Comparison of ENCODE assay signal across 8 mouse cellular contexts in genomic region chr3:138743061-138743671, GRCm38 (mm10). TPM values are rescaled to one million over a fixed set of nuclear protein-coding genes. Genes with fewer than 3 reads are reported as not detected.
DNase-seq lines count a peak whose midpoint lies in the region; ATAC-seq and TF ChIP-seq lines count a peak whose summit lies in the region.

No protein-coding gene starts in this region.

- no peaks in the 10 kb centered on the region for H3K9me3 ChIP-seq in forebrain, embryonic 10.5 days
- H3K9me3 ChIP-seq in heart, postnatal 0 days (replicated peaks; ENCODE audit: control insufficient read depth, low read length), result no peaks in the 10 kb centered on the region
- no peaks in the 10 kb centered on the region for H3K9me3 ChIP-seq in neural tube, embryonic 15.5 days (replicated peaks)

- peak; percentile 38 for ATAC-seq in heart, postnatal 0 days (ENCODE audit: insufficient read depth, low read depth)
- peak; percentile 83 for ATAC-seq in neural tube, embryonic 15.5 days (ENCODE audit: low FRiP score)

- peak overlapping the region; percentile 66 for H3K9ac ChIP-seq in heart, postnatal 0 days (replicated peaks; ENCODE audit: low read depth, low read length)
- H3K9ac ChIP-seq in neural tube, embryonic 15.5 days (replicated peaks), result peak overlapping the region; percentile 91

- peak overlapping the region; percentile 94 for H3K27ac ChIP-seq in forebrain, embryonic 10.5 days
- no peak overlapping the region for H3K27ac ChIP-seq in heart, postnatal 0 days (ENCODE audit: low read depth)
- H3K27ac ChIP-seq in neural tube, embryonic 15.5 days (replicated peaks), result peak overlapping the region; percentile 95

- no peak for TF ChIP-seq EP300 in heart, postnatal 0 days (IDR thresholded peaks at IDR 0.05; ENCODE audit: low read depth)

- under 1% methylated on average over 33 of the region's 33 CpGs for WGBS in forebrain, embryonic 10.5 days
- under 1% methylated on average over 33 of the region's 33 CpGs for WGBS in heart, postnatal 0 days
- under 1% methylated on average over 33 of the region's 33 CpGs for WGBS in lung, adult 2 months
- WGBS in neural tube, embryonic 15.5 days, result under 1% methylated on average over 33 of the region's 33 CpGs

- H3K4me1 ChIP-seq in forebrain, embryonic 10.5 days, result peaks cover 32% of the 10 kb centered on the region
- 0 out of 2 replicates have a peak, but pooled peaks cover 6% of the 10 kb centered on the region for H3K4me1 ChIP-seq in heart, postnatal 0 days (ENCODE audit: control insufficient read depth, insufficient read depth)
- 0 out of 2 replicates have a peak, but pooled peaks cover 2% of the 10 kb centered on the region for H3K4me1 ChIP-seq in lung, adult 2 months (ENCODE audit: control insufficient read depth, insufficient read depth, low read length)
- H3K4me1 ChIP-seq in neural tube, embryonic 15.5 days, result peaks cover 43% of the 10 kb centered on the region

- H3K27me3 ChIP-seq in forebrain, embryonic 10.5 days (ENCODE audit: poor library complexity, severe bottlenecking), result peaks cover 18% of the 10 kb centered on the region
- 0 out of 2 replicates have a peak, but pooled peaks cover 7% of the 10 kb centered on the region for H3K27me3 ChIP-seq in heart, postnatal 0 days (ENCODE audit: control insufficient read depth, insufficient read depth, low read length)
- no peaks in the 10 kb centered on the region for H3K27me3 ChIP-seq in neural tube, embryonic 15.5 days (replicated peaks)

- H3K36me3 ChIP-seq in forebrain, embryonic 10.5 days (replicated peaks), result no peaks in the 10 kb centered on the region
- no peaks in the 10 kb centered on the region for H3K36me3 ChIP-seq in heart, postnatal 0 days (replicated peaks; ENCODE audit: control insufficient read depth, insufficient read depth, low read length)
- H3K36me3 ChIP-seq in neural tube, embryonic 15.5 days, result no peaks in the 10 kb centered on the region

- TF ChIP-seq POLR2A in lung, adult 2 months (IDR thresholded peaks at IDR 0.05; ENCODE audit: borderline replicate concordance, extremely low read depth, low read depth, low read length), result 0 out of 2 replicates have a peak, but pooled peaks have one; percentile 16

- H3K4me3 ChIP-seq in forebrain, embryonic 10.5 days, result peak overlapping the region; percentile 83
- H3K4me3 ChIP-seq in heart, postnatal 0 days (ENCODE audit: low read depth, low read length), result peak overlapping the region; percentile 80
- H3K4me3 ChIP-seq in lung, adult 2 months (replicated peaks; ENCODE audit: extremely low read depth, low read depth, low read length), result peak overlapping the region; percentile 56
- peak overlapping the region; percentile 96 for H3K4me3 ChIP-seq in neural tube, embryonic 15.5 days (replicated peaks)

- TF ChIP-seq CTCF in heart, postnatal 0 days (IDR thresholded peaks at IDR 0.05; ENCODE audit: low read depth), result no peak
- no peak for TF ChIP-seq CTCF in lung, adult 2 months (IDR thresholded peaks at IDR 0.05; ENCODE audit: insufficient read depth, low read length)

- H3K4me2 ChIP-seq in heart, postnatal 0 days (ENCODE audit: low read depth, low read length), result peak overlapping the region; percentile 99
- peak overlapping the region; percentile 83 for H3K4me2 ChIP-seq in neural tube, embryonic 15.5 days

- DNase-seq in CD8-positive naive resting alpha-beta T cell, adult 2 months (ENCODE audit: low read depth in 2 of 2, low spot score in 2 of 2), result peak; percentile 39 to 45
- peak; percentile 94 for DNase-seq in brain, adult 2 months (ENCODE audit: low read depth, low spot score)
- peak; percentile 82 for DNase-seq in forebrain, embryonic 10.5 days (ENCODE audit: extremely low spot score, low spot score)
- no peak for DNase-seq in heart, postnatal 0 days (ENCODE audit: low spot score)
- DNase-seq in kidney, postnatal 25 days, result peak; percentile 72 to 86
- DNase-seq in lung, adult 2 months, result peak; percentile 44
- peak; percentile 50 to 58 for DNase-seq in thymus, postnatal 10 days (ENCODE audit: low spot score in 2 of 2)

RNA-seq across cellular contexts. Expression of gene Tspan5, which starts 1.2 kb away (rescaled TPM):
- polyA plus RNA-seq in forebrain, embryonic 10.5 days (2016; fragmentation: Nextera tagmentation; extraction: Ambion mirVana), result 25.3 and 25.7 TPM in 2 replicates
- total RNA-seq in heart, postnatal 0 days (2014; rRNA removed; ENCODE audit: low replicate concordance), result 25.4 and 27.6 TPM in 2 replicates
- 7.7 and 9.7 TPM in 2 replicates for polyA plus RNA-seq in heart, postnatal 0 days (2015; fragmentation: Nextera tagmentation; extraction: Ambion mirVana)
- 20.3 and 33.0 TPM in 2 replicates for polyA plus RNA-seq in lung, adult 2 months (2012; rRNA removed)
- 94.2 and 104 TPM in 2 replicates for polyA plus RNA-seq in neural tube, embryonic 15.5 days (2015; fragmentation: Nextera tagmentation; extraction: Ambion mirVana)
